Mouse (Mus musculus) left cerebral cortex, postnatal 10 days (tissue): ENCODE data around the gene Cep95. TPM values are rescaled to one million over a fixed set of nuclear protein-coding genes. Genes with fewer than 3 reads are reported as not detected.
"Not testable (repeated sequence)": the region's sequence is repeated elsewhere in the genome, so short reads cannot be mapped to it uniquely, and the experiment has no call there.

Experiments used
- DNase-seq, 2 experiments: peaks; one replicate each; pipeline ENCODE4 v3.0.0; 2021 to 2022; ENCODE audit warnings: low spot score in 2 of 2, mixed read lengths in 1 of 2; ENCODE audit errors: extremely low spot score in 1 of 2
- intact Hi-C: fragments of 180-260 bp; cut with DNase I; formaldehyde crosslinking; loops from one replicate; pipeline ENCODE4 v1.15.1; 2025
- total RNA-seq, 2 experiments: library from RNA; stranded (reverse); gene quantifications; 2 replicates each; pipeline ENCODE4 v1.2.3; 2021

Gene Cep95
- total RNA-seq: 10 to 100 TPM in 1 of 2 experiments, 1 to 10 TPM in 1; 8.7 to 10.3 TPM

DNA sequence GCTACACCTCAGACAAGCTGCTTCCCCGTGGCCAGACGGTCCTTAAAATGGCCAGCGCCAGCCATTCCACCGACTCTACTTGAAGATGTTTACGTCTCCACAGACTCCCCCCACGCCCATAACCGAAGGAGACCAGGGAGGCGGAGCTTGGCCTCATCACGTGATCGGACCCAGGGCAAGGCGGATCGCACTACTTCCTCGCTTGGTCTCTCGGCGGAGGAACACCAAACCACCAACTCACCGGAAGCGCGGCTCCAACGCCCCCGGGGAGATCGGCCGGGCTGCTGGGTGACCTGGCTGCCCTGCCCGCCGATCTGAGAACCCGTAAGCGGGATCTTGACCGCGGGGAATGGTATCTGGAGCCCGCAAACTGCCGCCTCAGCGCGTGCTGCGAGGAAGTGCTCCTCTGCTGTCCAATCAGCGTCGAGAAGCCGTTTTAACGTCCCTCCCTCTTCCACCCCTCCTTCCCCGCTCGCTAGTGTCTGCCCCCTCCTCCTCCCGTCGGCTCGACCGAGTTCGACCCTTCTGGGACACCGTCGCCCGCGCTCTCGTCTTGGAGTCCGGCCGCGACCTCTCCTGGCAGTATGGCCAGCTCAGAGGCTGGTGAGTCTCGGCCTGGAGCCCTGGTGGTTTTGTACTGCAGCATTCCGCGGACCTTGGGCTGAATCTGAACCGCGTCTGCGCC, at the start of gene Cep95, which contains the start of gene Ddx5:
Gene Cep95 (plus strand): TSS at position 478 of the 685 bp plus-strand sequence.
Gene Ddx5 (minus strand): TSS at position 411 of the 685 bp plus-strand sequence.
- intact Hi-C loops: no loop called here
- peak; percentile 96 to 98 for DNase-seq

DNA sequence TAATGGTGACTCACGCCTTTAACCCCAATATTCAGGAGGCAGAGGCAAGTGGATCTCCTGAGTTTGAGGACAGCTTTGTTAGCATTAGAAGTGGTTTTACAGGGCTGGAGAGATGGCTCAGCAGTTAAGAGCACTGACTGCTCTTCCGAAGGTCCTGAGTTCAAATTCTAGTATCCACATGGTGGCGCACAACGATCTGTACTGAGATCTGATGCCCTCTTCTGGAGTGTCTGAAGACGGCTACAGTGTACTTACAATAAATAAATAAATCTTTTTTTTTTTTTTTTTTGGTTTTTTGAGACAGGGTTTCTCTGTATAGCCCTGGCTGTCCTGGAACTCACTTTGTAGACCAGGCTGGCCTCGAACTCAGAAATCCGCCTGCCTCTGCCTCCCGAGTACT, 48.3 kb upstream of the Cep95 start:
- intact Hi-C loops: loop anchor here (5.0 to 10.0 kb wide), 2 partner anchors 246 to 323 kb away; no protein-coding TSS in a partner anchor
- not testable (repeated sequence) for DNase-seq

DNA sequence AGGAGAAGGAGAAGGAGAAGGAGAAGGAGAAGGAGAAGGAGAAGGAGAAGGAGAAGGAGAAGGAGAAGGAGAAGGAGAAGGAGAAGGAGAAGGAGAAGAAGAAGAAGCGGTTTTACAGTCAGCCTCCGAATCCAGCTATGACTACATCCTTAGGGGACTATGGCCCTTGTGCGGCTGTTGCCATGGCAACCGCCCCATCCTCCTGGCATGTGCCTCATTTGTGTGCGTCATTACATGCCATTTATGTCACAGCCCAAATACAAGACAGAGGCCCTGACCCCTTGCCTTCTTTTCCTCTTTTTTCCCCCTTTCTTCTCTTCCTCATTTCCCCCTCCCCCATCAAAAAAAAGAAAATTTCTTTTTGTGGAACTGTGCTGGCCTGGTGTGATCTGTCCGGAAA, 47.8 kb upstream of the Cep95 start:
- intact Hi-C loops: loop anchor here (5.0 to 10.0 kb wide), 2 partner anchors 246 to 324 kb away; no protein-coding TSS in a partner anchor
- peak in 1 of 2 experiments; percentile 58 for DNase-seq

DNA sequence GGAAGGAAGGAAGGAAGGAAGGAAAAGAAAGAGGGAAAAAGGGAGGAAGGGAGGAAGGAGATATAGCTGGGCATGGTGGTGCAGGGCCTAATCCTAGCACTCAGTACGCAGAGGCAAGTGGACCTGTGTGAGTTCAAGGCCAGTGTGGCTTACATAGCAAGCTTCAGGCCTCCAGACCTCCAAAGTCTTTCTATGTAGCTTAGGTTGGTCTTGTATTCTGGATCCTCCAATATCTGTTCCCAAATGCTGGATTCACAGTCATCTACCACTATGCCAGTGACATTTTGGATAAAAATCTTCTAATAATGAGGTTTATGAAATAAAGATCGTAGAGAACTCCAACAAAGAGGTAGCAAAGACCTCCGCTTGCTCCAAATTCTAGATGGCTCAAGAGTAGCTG, 47.2 kb upstream of the Cep95 start:
- intact Hi-C loops: loop anchor here (5.0 to 10.0 kb wide), 2 partner anchors 247 to 325 kb away; no protein-coding TSS in a partner anchor
- DNase-seq: no peak

DNA sequence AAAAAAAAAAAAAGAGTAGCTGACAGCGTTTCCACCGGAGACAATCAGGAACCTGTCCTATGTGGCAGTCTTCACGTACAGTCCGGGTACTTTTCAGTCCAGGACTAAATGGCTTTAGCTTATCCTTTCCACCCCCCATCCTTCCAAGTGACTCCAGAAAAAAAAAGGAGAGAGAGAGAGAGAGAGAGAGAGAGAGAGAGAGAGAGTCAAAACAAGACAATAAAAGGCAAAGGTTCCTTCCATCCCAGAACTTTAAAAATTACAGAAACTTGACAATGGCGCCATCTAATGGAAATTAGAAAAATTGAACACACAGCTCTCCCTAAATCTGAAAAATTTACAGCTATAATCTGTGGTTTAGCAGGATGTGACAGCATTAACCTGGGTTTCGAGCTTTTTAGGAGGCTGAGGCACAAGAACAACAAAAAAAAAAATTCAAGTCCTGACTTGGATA, 46.6 kb upstream of the Cep95 start:
- DNase-seq: no peak
- intact Hi-C loops: loop anchor here (5.0 to 10.0 kb wide), 2 partner anchors 248 to 325 kb away; no protein-coding TSS in a partner anchor

DNA sequence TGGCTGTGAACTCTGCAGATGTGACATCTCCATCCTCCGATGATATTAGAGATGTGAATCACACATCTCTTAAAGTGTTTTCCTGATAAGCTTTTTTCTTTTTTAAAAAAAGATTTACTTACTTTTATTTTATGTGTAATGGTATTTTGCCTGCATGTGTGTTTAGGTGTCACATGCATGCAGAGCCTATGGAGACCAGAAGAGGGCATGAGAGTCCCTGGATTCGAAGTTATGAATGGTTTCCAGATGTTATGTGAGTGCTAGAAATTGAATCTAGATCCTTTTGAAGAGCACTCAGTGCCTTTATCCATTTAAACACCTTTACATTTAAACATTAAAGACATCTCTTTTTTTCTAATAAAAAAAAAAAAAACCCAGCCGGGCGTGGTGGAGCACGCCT, 44.1 kb upstream of the Cep95 start:
- no peak for DNase-seq
- intact Hi-C loops: loop anchor here (5.0 to 10.0 kb wide), 2 partner anchors 250 to 328 kb away; no protein-coding TSS in a partner anchor

DNA sequence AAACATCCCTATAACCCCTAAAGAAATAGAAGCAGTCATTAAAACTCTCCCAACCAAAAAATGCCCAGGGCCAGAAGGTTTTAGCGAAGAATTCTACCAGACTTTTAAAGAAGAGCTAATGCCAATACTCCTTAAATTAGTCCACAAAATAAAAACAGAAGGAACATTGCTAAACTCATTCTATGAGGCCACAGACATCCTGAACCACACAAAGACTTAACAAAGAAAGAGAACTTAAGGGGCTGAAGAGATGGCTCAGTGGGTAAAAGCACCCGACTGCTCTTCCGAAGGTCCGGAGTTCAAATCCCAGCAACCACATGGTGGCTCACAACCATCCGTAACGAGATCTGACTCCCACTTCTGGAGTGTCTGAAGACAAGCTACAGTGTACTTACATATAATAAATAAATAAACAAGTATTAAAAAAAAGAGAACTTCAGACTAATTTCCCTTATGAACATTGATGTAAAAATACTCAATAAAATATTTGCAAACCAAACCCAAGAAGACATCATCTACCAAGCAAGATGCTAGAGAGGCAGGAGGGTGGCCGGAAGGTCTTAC, 39.4 kb upstream of the Cep95 start:
- intact Hi-C loops: loop anchor here (10.0 kb wide), 1 partner anchor 255 kb away; no protein-coding TSS in a partner anchor

DNA sequence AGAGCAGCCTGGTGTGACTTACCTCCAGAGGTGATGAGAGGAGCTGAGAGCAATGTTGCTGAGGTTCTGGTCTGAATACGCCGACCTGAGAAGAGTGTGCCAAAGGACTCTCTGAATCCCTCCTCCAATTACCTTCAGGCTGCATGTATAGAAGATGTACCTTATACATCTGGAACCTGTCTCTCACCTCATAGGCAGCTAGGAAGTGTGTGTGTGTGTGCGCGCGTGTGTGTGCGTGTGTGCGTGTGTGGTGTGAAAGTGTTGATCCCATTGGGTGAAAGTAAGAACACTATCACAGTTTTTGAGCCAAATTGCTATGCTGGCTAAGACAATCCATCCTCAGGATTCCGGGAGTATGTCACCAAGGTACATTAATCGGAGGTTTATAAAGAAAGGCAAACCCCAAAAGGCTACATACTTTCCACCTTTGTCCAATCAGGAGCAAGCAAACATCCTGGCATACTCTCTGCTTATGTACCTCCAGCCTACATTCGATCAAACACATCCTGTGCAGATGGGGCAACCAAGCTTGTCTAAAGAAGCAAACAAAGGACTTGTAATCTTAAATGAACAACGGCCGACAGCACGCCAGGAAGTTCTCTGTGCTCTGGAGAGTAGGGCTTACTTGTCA, 38.8 kb upstream of the Cep95 start, which contains the start of gene Pecam1:
Gene Pecam1 (minus strand): TSS at position 508 of the 631 bp plus-strand sequence.
- intact Hi-C loops: no loop called here

More for the DNA sequence above, 39.4 kb upstream of the Cep95 start:
- not testable (repeated sequence) for DNase-seq

DNA sequence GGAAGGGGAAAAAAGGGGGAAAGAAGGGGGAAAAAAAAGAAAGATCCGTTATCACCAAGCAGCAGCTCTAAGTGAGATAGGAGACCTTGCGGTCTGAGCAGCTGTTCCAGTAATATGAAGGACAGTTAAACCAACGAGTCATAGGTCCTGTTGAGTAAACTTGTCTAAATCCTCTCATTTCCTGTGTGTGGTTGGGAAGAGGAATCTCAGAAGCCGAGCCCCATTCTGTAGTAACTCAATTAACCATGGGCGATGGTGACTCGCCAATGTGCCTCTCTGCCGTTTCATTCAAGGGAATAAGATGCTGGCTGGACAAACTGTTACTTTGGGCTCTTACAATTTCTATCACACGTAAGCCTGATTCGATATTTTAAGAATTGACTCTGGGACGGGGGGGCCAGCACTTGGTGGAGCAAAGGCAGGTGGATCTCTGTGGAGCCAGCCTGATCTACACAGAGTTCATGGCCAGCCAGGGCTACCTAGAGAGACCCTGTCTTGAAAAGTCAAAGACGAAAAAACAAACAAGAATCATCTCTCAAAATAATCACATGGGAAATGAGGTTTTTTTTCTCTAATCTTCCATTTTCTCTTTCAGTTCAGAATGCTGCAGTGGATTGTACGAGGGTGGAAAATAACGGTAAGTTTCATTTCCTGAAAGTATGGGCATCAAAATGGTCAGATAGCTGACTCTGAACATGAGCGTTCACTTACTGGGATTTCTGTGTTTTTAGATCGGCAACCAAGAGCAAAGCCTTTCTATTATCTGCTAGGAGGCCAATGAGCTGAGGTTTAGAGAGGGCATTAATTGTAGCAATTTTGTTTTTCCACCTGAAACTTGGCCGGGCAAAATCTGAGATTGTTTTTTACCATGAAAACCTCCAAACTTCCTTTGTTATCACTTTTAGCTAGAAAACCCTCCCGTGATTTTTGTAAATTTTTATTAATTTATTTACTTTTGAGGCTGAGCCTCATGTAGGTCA, 37.7 kb upstream of the Cep95 start, which contains the start of gene Milr1:
Gene Milr1 (plus strand): TSS at position 188 of the 980 bp plus-strand sequence.
- intact Hi-C loops: no loop called here
- DNase-seq: no peak

More for the DNA sequence above, 38.8 kb upstream of the Cep95 start, which contains the start of gene Pecam1:
- no peak for DNase-seq

DNA sequence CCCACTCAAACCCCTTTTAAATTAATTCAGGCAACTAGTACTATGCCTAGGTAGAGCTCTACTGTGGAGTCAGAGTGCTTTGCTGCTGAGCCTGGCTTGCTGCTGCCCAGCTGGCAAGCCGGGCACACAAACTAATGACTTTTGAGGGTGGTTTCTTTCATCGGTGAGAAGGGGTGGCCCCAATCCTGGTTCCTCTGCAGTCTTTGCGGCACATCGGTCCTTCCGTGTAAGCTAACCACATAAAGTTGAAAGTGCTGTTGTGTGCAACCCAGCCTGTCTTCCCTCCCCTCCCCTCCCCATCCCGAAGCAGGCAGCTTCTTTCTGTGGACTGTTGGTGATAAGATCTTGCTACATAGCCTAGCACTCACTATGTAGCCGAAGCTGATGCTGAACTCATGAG, 36.9 kb upstream of the Cep95 start:
- intact Hi-C loops: no loop called here
- DNase-seq: no peak

DNA sequence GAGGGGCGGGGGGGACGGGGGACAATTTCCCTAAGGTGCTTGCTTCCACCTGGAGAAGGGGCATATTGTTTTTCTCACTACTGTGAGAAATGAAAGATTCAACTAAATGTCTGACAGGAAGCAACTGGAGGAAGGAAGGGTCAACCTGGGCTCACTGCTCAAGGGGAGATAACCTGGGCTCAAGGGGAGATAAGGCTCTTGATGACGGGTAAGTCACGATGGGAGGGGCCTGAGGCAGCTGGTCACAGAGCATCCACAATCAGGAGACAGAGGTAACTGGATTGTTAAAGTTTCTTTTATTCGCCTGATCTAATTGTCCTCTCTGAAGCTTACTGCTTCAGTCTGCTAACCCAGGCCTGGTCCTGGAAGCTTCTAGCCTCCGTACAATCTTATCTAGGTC, 35.7 kb upstream of the Cep95 start:
- no peak for DNase-seq
- intact Hi-C loops: no loop called here

DNA sequence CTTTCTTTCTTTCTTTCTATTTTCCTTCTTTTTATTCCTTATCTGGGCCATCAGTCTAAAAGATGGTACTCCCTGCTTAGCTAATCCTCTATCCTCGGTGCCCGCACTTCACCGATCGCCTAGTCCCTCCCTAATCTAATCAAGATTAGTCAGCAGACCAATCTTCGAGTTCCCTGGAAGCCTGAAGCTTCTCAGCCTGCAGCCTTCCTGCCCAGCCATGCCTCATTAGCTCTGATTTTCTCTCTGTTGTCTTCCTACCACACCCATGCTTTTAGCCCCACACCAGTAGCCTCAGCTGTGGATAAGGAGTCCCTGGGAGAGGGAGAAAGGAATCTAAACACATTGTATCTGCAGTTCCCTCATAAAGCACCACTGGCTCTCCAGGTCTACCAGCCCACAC, 33.5 kb upstream of the Cep95 start:
- intact Hi-C loops: no loop called here

DNA sequence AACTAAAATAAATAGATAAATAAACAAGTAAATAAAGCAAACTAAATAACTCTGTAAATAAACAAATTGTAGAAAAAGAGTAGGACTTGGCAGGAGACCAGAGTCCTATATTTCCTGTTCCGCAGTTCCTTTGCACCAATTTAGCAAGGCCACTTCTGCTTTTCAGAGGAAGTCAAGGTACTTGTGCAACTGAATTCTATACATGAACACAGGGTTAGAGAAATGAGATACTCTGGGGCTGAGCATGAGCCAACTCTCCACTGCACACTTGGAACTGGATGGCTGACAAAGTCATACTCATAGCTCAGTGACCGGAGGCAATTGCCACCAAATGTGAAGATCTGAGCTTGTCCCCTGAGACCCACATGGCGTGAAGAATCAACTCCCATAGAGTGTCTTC, 30.0 kb upstream of the Cep95 start:
- DNase-seq: no peak
- intact Hi-C loops: no loop called here

More for the DNA sequence above, 33.5 kb upstream of the Cep95 start:
- no peak for DNase-seq

DNA sequence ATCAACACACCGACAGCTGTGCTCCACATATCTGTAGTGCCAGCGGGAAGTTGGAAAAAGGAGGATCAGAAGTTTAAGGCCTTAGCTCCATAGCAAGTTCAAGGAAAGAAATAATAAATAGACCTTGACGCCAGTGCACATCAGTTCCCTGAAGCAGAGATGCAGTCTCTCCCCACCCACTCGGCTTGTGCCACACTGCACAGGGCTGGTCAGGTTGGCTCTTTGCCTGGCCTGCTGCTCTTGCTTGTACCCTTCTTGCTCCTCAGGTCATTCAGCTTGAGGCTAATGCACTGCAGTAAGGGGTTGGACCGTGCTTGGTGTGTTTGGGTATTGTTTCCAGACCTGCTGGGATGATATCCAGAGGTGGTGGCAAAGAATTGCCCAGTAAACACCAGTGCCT, 28.5 kb upstream of the Cep95 start:
- DNase-seq: no peak
- intact Hi-C loops: no loop called here

DNA sequence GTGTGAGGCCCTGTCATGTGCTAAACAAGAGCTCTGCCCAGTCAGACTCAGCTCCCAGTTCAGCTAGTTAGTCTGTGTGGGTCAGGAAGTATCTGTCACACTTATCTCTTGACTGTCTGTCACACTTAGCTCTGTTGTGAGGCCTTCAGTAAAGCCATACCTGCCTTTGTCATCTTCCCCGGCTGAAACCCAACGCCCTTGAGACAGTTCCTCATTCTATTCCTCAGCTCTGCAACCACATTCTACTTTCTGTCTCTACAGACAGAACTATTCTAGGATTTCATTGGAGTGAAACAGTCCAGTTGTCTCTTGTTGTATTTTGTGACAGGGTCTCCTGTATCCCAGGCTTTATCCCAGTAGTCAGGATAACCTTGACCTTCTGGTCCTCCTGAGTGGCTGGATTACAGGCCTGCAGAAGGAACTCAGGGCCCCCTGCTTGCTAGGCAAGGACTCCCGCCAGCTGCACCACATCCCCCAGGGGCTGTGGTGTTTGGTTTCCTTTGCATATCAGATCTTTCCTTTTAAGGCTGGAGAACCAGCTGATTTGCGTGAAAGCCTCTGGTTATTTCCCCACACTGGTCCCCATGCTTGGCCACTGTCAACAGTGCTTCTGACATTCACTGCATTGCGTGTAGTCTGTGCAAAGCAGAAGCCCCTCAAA, 26.8 kb upstream of the Cep95 start:
- peak in 1 of 2 experiments; percentile 41 for DNase-seq
- intact Hi-C loops: no loop called here

DNA sequence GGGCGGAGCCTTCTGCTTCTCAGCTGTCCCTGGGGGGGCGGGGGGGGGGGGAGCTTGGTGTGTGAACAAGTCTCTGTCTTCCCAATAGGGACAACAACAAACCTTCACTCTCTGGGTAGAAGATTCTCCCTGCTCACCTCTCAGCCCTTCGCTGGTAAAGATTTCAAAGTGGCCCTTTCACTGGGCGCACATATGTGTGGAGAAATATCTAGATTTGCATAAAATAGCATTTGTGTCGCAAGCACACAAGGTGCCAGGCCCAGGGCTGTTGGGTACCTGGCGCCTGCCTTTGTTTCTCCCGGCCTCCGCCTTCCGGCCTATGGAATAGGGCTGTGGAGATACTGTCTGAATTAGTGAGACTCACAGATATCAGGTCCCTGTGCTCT, 26.3 kb upstream of the Cep95 start:
- DNase-seq: no peak
- intact Hi-C loops: no loop called here

DNA sequence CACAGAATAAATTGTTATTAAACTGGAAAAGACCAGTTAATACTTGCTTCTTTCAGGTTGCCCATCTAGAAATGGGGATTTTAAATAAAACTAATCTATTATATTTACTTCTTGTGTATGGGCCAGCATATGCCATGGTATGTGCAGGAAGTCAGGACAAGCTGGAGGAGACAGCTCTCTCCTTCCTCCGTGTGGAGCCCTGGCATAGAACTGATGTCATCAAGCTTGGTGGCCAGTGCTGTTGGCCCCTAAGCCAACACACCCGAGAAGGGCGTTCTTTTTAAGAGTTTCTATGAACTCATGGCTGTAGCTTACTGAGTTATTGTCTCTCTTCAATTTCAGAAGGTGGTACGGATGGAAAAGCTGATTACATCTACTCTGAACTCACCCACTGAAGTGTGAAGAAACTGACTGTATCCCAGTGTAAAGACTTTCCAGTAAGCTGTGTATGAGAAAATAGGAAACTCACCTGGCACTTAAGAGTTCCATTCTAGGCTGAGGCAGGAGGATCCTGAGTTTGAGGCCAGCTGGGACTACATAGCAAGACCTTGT, 22.4 kb upstream of the Cep95 start:
- intact Hi-C loops: no loop called here
- no peak for DNase-seq
